Mouse (Mus musculus) C2C12 (cell line): Measurements from ENCODE around the gene Prr13.

ENCODE experiments used
- CEBPB ChIP-seq: IDR thresholded peaks from one replicate; pipeline ENCODE4 v1.6.1; 2011; ENCODE audit warnings: low read depth, mild to moderate bottlenecking, control low read depth, moderate library complexity
- CTCF ChIP-seq: IDR thresholded peaks from one replicate; pipeline ENCODE4 v1.5.1; 2011; ENCODE audit not compliant: control insufficient read depth, insufficient read depth, insufficient read length
- FOSL1 ChIP-seq: IDR thresholded peaks from one replicate; pipeline ENCODE4 v1.8.0; 2011; ENCODE audit warnings: mild to moderate bottlenecking, low read length; ENCODE audit not compliant: poor library complexity, insufficient read depth, severe bottlenecking
- MAX ChIP-seq: IDR thresholded peaks from one replicate; pipeline ENCODE4 v1.6.1; 2011; ENCODE audit warnings: mild to moderate bottlenecking, control low read depth
- MYOD1 ChIP-seq: IDR thresholded peaks from one replicate; pipeline ENCODE4 v1.6.1; 2011; ENCODE audit warnings: low read depth; ENCODE audit not compliant: control insufficient read depth, insufficient read length
- USF1 ChIP-seq: IDR thresholded peaks from one replicate; pipeline ENCODE4 v1.6.1; 2011; ENCODE audit warnings: low read depth, mild to moderate bottlenecking, control low read depth, moderate library complexity

- no peak for TF ChIP-seq CTCF
- no peak for TF ChIP-seq USF1
- no peak for TF ChIP-seq FOSL1
- no peak for TF ChIP-seq MYOD1
- TF ChIP-seq MAX = no peak
- TF ChIP-seq CEBPB = no peak
These were observed 553 bp downstream of the Prr13 start for GRCm38 (mm10) chr15:102459381-102459780.
